Mouse (Mus musculus): Measurements from ENCODE around the gene Fam89a.

DNA sequence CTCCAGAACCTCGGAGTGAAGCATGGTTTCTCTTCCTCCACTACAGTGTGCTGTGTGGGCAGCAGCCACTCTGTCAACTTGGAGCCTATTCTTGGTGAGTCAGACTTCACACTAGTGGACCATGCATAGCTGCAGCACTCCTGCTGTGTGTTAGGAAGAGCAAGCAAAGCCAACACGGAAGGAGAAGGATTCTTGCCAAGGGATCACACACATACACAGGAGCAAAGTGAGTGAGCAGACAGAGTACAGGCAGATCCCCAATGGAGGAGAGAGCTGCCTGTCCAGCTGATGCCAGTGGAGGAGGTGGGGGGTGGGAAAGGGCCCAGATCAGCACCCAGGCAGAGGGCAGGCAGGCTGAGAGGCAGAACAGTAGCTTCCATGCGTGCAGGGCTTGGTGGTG lies 49.4 kb downstream of the Fam89a start:
- TF ChIP-seq CTCF (IDR thresholded peaks at IDR 0.05; ENCODE audit: low read depth, low read length) (no peak), POLR2A (IDR thresholded peaks at IDR 0.05; ENCODE audit: insufficient read depth, low read length) (no peak), EP300 (IDR thresholded peaks at IDR 0.05; ENCODE audit: insufficient read depth, low read depth, low read length) (no peak)

All from ES-Bruce4 (cell line).